29 mouse cellular contexts compared by ENCODE assay signal in genomic region chr5:146883486-146884272, GRCm38 (mm10). TPM values are rescaled to one million over a fixed set of nuclear protein-coding genes. Genes with fewer than 3 reads are reported as not detected.
DNase-seq lines count a peak whose midpoint lies in the region; ATAC-seq and TF ChIP-seq lines count a peak whose summit lies in the region.
"Had no signal": no experiment of that assay in that cellular context is flagged by ENCODE, and none has a peak within 500 bp of the region (broad histone marks: within the 10 kb centered on the region; RNA-seq: fewer than 3 reads in every experiment).

No protein-coding gene starts in this region.

- TF ChIP-seq CTCF in stomach, postnatal 0 days (IDR thresholded peaks at IDR 0.05; ENCODE audit: low read depth), result no peak
- TF ChIP-seq CTCF in kidney, adult 2 months (conservative IDR thresholded peaks at IDR 0.05; ENCODE audit: insufficient read depth, insufficient read length, low read depth, low read length), result no peak

- no peak overlapping the region for H3K9ac ChIP-seq in stomach, embryonic 14.5 days (replicated peaks; ENCODE audit: low read depth, low read length)
- H3K9ac ChIP-seq in stomach, postnatal 0 days (ENCODE audit: low read length), result no peak overlapping the region
- H3K9ac ChIP-seq: forebrain, embryonic 12.5 days; heart, embryonic 15.5 days; hindbrain, embryonic 13.5 days; liver, embryonic 15.5 days; lung, embryonic 15.5 days; neural tube, embryonic 13.5 days had no signal

- no peak overlapping the region for H3K4me3 ChIP-seq in stomach, embryonic 14.5 days (ENCODE audit: low read depth, low read length)
- no peak overlapping the region for H3K4me3 ChIP-seq in stomach, postnatal 0 days (ENCODE audit: low read depth, low read length)
- H3K4me3 ChIP-seq in kidney, adult 2 months (ENCODE audit: insufficient read depth, low read depth, low read length), result no peak overlapping the region
- H3K4me3 ChIP-seq: embryonic facial prominence, embryonic 10.5 days; forebrain, embryonic 12.5 days; heart, embryonic 15.5 days; hindbrain, embryonic 13.5 days; limb, embryonic 10.5 days; liver, embryonic 15.5 days; lung, embryonic 15.5 days; midbrain, embryonic 10.5 days; myocyte; neural tube, embryonic 13.5 days had no signal

- H3K4me2 ChIP-seq in stomach, embryonic 14.5 days (replicated peaks; ENCODE audit: low read depth, low read length), result no peak overlapping the region
- no peak overlapping the region for H3K4me2 ChIP-seq in stomach, postnatal 0 days (replicated peaks; ENCODE audit: low read depth)
- H3K4me2 ChIP-seq: forebrain, embryonic 12.5 days; heart, embryonic 15.5 days; hindbrain, embryonic 13.5 days; liver, embryonic 15.5 days; lung, embryonic 15.5 days; neural tube, embryonic 13.5 days had no signal

- no peaks in the 10 kb centered on the region for H3K27me3 ChIP-seq in stomach, embryonic 14.5 days (ENCODE audit: control insufficient read depth, insufficient read depth, low read length)
- H3K27me3 ChIP-seq in stomach, postnatal 0 days (ENCODE audit: control insufficient read depth, insufficient read depth, low read length), result no peaks in the 10 kb centered on the region
- H3K27me3 ChIP-seq in kidney, adult 2 months (replicated peaks; ENCODE audit: control insufficient read depth, insufficient read depth, low read length), result no peaks in the 10 kb centered on the region
- H3K27me3 ChIP-seq: forebrain, embryonic 12.5 days; heart, embryonic 15.5 days; hindbrain, embryonic 13.5 days; lung, embryonic 15.5 days; neural tube, embryonic 13.5 days had no signal

- 0 out of 2 replicates have a peak, but pooled peaks have one; percentile 42 for ATAC-seq in stomach, embryonic 14.5 days (ENCODE audit: insufficient number of reproducible peaks, insufficient read depth, low FRiP score, low read depth)
- no peak for ATAC-seq in stomach, postnatal 0 days (ENCODE audit: low FRiP score, low TSS enrichment)
- ATAC-seq: activated CD4-positive, CD25-positive, alpha-beta regulatory T cell, adult 4 months; midbrain, embryonic 16.5 days had no signal

- H3K4me1 ChIP-seq in stomach, embryonic 14.5 days (ENCODE audit: control insufficient read depth, insufficient read depth, low read length), result no peaks in the 10 kb centered on the region
- H3K4me1 ChIP-seq in stomach, postnatal 0 days (replicated peaks; ENCODE audit: control insufficient read depth, insufficient read depth), result no peaks in the 10 kb centered on the region
- no peaks in the 10 kb centered on the region for H3K4me1 ChIP-seq in kidney, adult 2 months (ENCODE audit: control insufficient read depth, insufficient read depth, low read length)
- H3K4me1 ChIP-seq: embryonic facial prominence, embryonic 10.5 days; forebrain, embryonic 12.5 days; heart, embryonic 15.5 days; hindbrain, embryonic 13.5 days; limb, embryonic 10.5 days; liver, embryonic 15.5 days; lung, embryonic 15.5 days; midbrain, embryonic 10.5 days; neural tube, embryonic 13.5 days had no signal

- TF ChIP-seq POLR2A in kidney, adult 2 months (IDR thresholded peaks at IDR 0.05; ENCODE audit: low read depth, low read length), result no peak

- intact Hi-C loops in left cerebral cortex, postnatal 14 days (cut with DNase I), result no loop called here

- WGBS in stomach, embryonic 14.5 days, result 83% methylated on average over 15 of the region's 15 CpGs
- whole genome bisulfite sequencing in stomach, postnatal 0 days, result 73% methylated on average over 15 of the region's 15 CpGs
- 84% methylated on average over 15 of the region's 15 CpGs for WGBS in kidney, adult 2 months

- no peaks in the 10 kb centered on the region for H3K36me3 ChIP-seq in stomach, embryonic 14.5 days (ENCODE audit: control insufficient read depth, insufficient read depth, low read length)
- H3K36me3 ChIP-seq in stomach, postnatal 0 days (ENCODE audit: control insufficient read depth, insufficient read depth, low read length), result no peaks in the 10 kb centered on the region
- no peaks in the 10 kb centered on the region for H3K36me3 ChIP-seq in kidney, adult 2 months (ENCODE audit: control insufficient read depth, insufficient read depth, low read length)
- H3K36me3 ChIP-seq: embryonic facial prominence, embryonic 10.5 days; forebrain, embryonic 12.5 days; heart, embryonic 15.5 days; hindbrain, embryonic 13.5 days; limb, embryonic 10.5 days; liver, embryonic 15.5 days; lung, embryonic 15.5 days; midbrain, embryonic 10.5 days; neural tube, embryonic 13.5 days had no signal

- no peak for TF ChIP-seq EP300 in stomach, postnatal 0 days (optimal IDR thresholded peaks at IDR 0.05)

- no peak overlapping the region for H3K27ac ChIP-seq in stomach, embryonic 14.5 days (ENCODE audit: low read length)
- no peak overlapping the region for H3K27ac ChIP-seq in stomach, postnatal 0 days (replicated peaks)
- H3K27ac ChIP-seq in kidney, adult 2 months (ENCODE audit: insufficient read depth, low read depth, low read length), result no peak overlapping the region
- H3K27ac ChIP-seq: embryonic facial prominence, embryonic 10.5 days; forebrain, embryonic 12.5 days; heart, embryonic 15.5 days; hindbrain, embryonic 13.5 days; kidney, postnatal 0 days; limb, embryonic 10.5 days; liver, embryonic 15.5 days; lung, embryonic 15.5 days; midbrain, embryonic 10.5 days; neural tube, embryonic 13.5 days had no signal

- no peak for DNase-seq in stomach, postnatal 0 days (ENCODE audit: low spot score)
- peak; percentile 67 for DNase-seq in R1 (ENCODE audit: low read depth, low spot score)
- peak; percentile 24 to 53 for DNase-seq in adrenal gland, postnatal 36 days
- no peak for DNase-seq in left cerebral cortex, postnatal 14 days (ENCODE audit: low spot score in 2 of 2)
- no peak for DNase-seq in spleen, postnatal 4 days (ENCODE audit: low spot score in 2 of 2)
- DNase-seq in kidney, adult 2 months, result no peak
- DNase-seq: cerebellum, adult 11 months; cerebellum, adult 9-11 months; gastrocnemius, postnatal 36 days; heart, postnatal 36 days; kidney, adult 11 months; layer of hippocampus, adult 9-11 months; liver; lung, postnatal 36 days; retina, postnatal 1 day had no signal

- no peaks in the 10 kb centered on the region for H3K9me3 ChIP-seq in stomach, embryonic 14.5 days (ENCODE audit: control insufficient read depth, low read depth, low read length)
- H3K9me3 ChIP-seq in stomach, postnatal 0 days (ENCODE audit: control insufficient read depth, low read length), result no peaks in the 10 kb centered on the region
- H3K9me3 ChIP-seq: embryonic facial prominence, embryonic 10.5 days; forebrain, embryonic 12.5 days; heart, embryonic 15.5 days; hindbrain, embryonic 13.5 days; limb, embryonic 10.5 days; liver, embryonic 15.5 days; lung, embryonic 15.5 days; midbrain, embryonic 10.5 days; neural tube, embryonic 13.5 days had no signal

RNA-seq across cellular contexts. Expression of gene Rasl11a, which starts 38.8 kb away (rescaled TPM):
- polyA plus RNA-seq in stomach, embryonic 14.5 days (2014; fragmentation: Nextera tagmentation; extraction: Ambion mirVana), result 10.3 and 12.0 TPM in 2 replicates
- 13.7 and 13.8 TPM in 2 replicates for polyA plus RNA-seq in stomach, postnatal 0 days (2015; fragmentation: Nextera tagmentation; extraction: Ambion mirVana)
- 1 to 10 TPM; 7.3 to 9.5 TPM for total RNA-seq in adrenal gland, postnatal 36 days (2021)
- 10 to 100 TPM in 1 of 2 experiments, 1 to 10 TPM in 1; 7.6 to 16.9 TPM for total RNA-seq in left cerebral cortex, postnatal 14 days (2021)
- 17.4 and 20.2 TPM in 2 replicates for polyA plus RNA-seq in kidney, adult 2 months (2012; rRNA removed)

RNA-seq across cellular contexts. Expression of gene Rpl21, which starts 51.0 kb away (rescaled TPM):
- polyA plus RNA-seq in stomach, embryonic 14.5 days (2014; fragmentation: Nextera tagmentation; extraction: Ambion mirVana), result 738 and 754 TPM in 2 replicates
- 515 and 522 TPM in 2 replicates for polyA plus RNA-seq in stomach, postnatal 0 days (2015; fragmentation: Nextera tagmentation; extraction: Ambion mirVana)
- 100 to 1,000 TPM; 271 to 290 TPM for total RNA-seq in adrenal gland, postnatal 36 days (2021)
- total RNA-seq in left cerebral cortex, postnatal 14 days (2021), result 100 to 1,000 TPM; 149 to 157 TPM
- 54.5 and 98.3 TPM in 2 replicates for polyA plus RNA-seq in kidney, adult 2 months (2012; rRNA removed)

Comparison
In these comparisons a context has a peak if more than half of its experiments do, and no peak if none do; other contexts are left out.
1. DNase-seq: peak in R1 (single experiment) and adrenal gland, postnatal 36 days (2 of 2); none in stomach, postnatal 0 days (single experiment), left cerebral cortex, postnatal 14 days (0 of 2), spleen, postnatal 4 days (0 of 2) and kidney, adult 2 months (single experiment).